Mouse (Mus musculus) megakaryocyte-erythroid progenitor cell, adult 5-6 weeks (primary cell): ENCODE measurements around the gene Lipa. TPM values are rescaled to one million over a fixed set of nuclear protein-coding genes. Genes with fewer than 3 reads are reported as not detected.

ENCODE experiments used
- ATAC-seq: replicated peaks from 2 replicates; pipeline ENCODE4 v1.8.0; 2016; ENCODE audit warnings: mild to moderate bottlenecking, inconsistent platforms; ENCODE audit not compliant: severe bottlenecking, poor library complexity, low FRiP score, low TSS enrichment
- total RNA-seq, 2 experiments: library from RNA; stranded (forward) in 1 of 2; stranded (reverse) in 1 of 2; fragments of 200-1000, 215-1000 nt in 1 of 2; fragments of >200 nt in 1 of 2; fragmentation: Nextera tagmentation in 1 of 2; gene quantifications; 2 replicates each; pipeline ENCODE4 v1.2.3; 2014 to 2017

Gene Lipa
- total RNA-seq, 2 experiments from 2014 or later: 28.3 to 31.6 TPM

GRCm38 (mm10) chr19:34474991-34475971 is 52.0 kb downstream of the Lipa start, which contains the start of gene Ch25h:
Gene Ch25h, minus strand, starts transcription at chr19:34475164.
- peak; percentile 33; the same call in 1 of the 2 replicates for ATAC-seq

GRCm38 (mm10) chr19:34474228-34474990 is 52.9 kb downstream of the Lipa start:
- ATAC-seq: peak; percentile 61

- no peak for ATAC-seq
These were observed 55.6 kb downstream of the Lipa start for GRCm38 (mm10) chr19:34471703-34472102.

- no peak for ATAC-seq
These were observed 58.5 kb downstream of the Lipa start for GRCm38 (mm10) chr19:34468794-34469193.

GRCm38 (mm10) chr19:34468216-34468615 is 59.1 kb downstream of the Lipa start:
- no peak for ATAC-seq

- no peak for ATAC-seq
These were observed 62.8 kb downstream of the Lipa start for GRCm38 (mm10) chr19:34464453-34464852.

- ATAC-seq: no peak
These were observed 65.7 kb downstream of the Lipa start for GRCm38 (mm10) chr19:34461451-34462019.

- ATAC-seq: no peak
These were observed 76.4 kb downstream of the Lipa start for GRCm38 (mm10) chr19:34450784-34451370.

GRCm38 (mm10) chr19:34448851-34449250 is 78.4 kb downstream of the Lipa start:
- no peak for ATAC-seq

GRCm38 (mm10) chr19:34445410-34446012 is 81.8 kb downstream of the Lipa start:
- no peak for ATAC-seq

GRCm38 (mm10) chr19:34444785-34445184 is 82.5 kb downstream of the Lipa start:
- ATAC-seq: no peak

Other genes with a start within 250 kb of the Lipa start
- not detected in 2 replicates for gene Fas, start 236.8 kb downstream of the Lipa start, total RNA-seq (2014; fragmentation: Nextera tagmentation)
- gene Fas, start 236.8 kb downstream of the Lipa start, total RNA-seq (2017): 1.2 and 1.8 TPM in 2 replicates
- not detected in 2 replicates for gene Ch25h, start 52.3 kb downstream of the Lipa start, total RNA-seq (2014; fragmentation: Nextera tagmentation)
- not detected in 2 replicates for gene Ch25h, start 52.3 kb downstream of the Lipa start, total RNA-seq (2017)
- gene Ifit2, start 23.2 kb upstream of the Lipa start, total RNA-seq (2014; fragmentation: Nextera tagmentation): 7.1 and 7.6 TPM in 2 replicates
- 13.4 and 15.4 TPM in 2 replicates for gene Ifit2, start 23.2 kb upstream of the Lipa start, total RNA-seq (2017)
- gene Ifit3, start 56.1 kb upstream of the Lipa start, total RNA-seq (2014; fragmentation: Nextera tagmentation): not detected in 2 replicates
- gene Ifit3, start 56.1 kb upstream of the Lipa start, total RNA-seq (2017): 0.69 and 1.2 TPM in 2 replicates
- gene Ifit1bl1, start 74.5 kb upstream of the Lipa start, total RNA-seq (2014; fragmentation: Nextera tagmentation): not detected in 2 replicates
- 0.46 TPM in 1 of 2 replicates, not detected in the other for gene Ifit1bl1, start 74.5 kb upstream of the Lipa start, total RNA-seq (2017)
- gene Ifit3b, start 80.5 kb upstream of the Lipa start, total RNA-seq (2014; fragmentation: Nextera tagmentation): not detected in 2 replicates
- not detected in 2 replicates for gene Ifit3b, start 80.5 kb upstream of the Lipa start, total RNA-seq (2017)
- gene Ifit1bl2, start 113.3 kb upstream of the Lipa start, total RNA-seq (2014; fragmentation: Nextera tagmentation): not detected in 2 replicates
- not detected in 2 replicates for gene Ifit1bl2, start 113.3 kb upstream of the Lipa start, total RNA-seq (2017)
- gene Ifit1, start 113.4 kb upstream of the Lipa start, total RNA-seq (2014; fragmentation: Nextera tagmentation): 0.69 TPM in 1 of 2 replicates, not detected in the other
- 1.8 and 2.9 TPM in 2 replicates for gene Ifit1, start 113.4 kb upstream of the Lipa start, total RNA-seq (2017)
- gene Slc16a12, start 219.8 kb upstream of the Lipa start, total RNA-seq (2014; fragmentation: Nextera tagmentation): not detected in 2 replicates
- not detected in 2 replicates for gene Slc16a12, start 219.8 kb upstream of the Lipa start, total RNA-seq (2017)